Comparison of ENCODE assay signal across 20 mouse cellular contexts in the genomic region with DNA sequence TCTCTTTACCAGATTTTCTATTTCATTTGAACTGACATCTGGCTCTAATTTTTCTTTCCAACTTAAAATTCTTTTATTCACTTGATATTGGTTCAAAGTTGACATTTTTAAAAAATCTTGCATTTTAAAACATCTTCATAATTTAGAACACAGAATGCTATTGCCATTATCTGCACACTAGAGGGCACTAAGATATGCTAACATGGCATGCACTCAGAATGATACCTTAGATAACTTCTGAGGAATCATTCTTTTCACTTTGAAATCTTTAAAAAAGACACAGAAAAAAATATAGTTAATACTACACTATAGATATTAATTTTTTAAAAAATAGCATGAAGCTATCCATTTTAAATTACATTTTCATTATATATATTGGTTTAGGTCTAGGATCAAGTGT.
DNase-seq lines count a peak whose midpoint lies in the region; ATAC-seq and TF ChIP-seq lines count a peak whose summit lies in the region.
"Had no signal": no experiment of that assay in that cellular context is flagged by ENCODE, and none has a peak within 500 bp of the region (broad histone marks: within the 10 kb centered on the region; RNA-seq: fewer than 3 reads in every experiment).

No protein-coding gene starts in this region.

- H3K9ac ChIP-seq in heart, postnatal 0 days (replicated peaks; ENCODE audit: low read depth, low read length), result no peak overlapping the region
- H3K9ac ChIP-seq in lung, embryonic 14.5 days, result no peak overlapping the region
- no peak overlapping the region for H3K9ac ChIP-seq in MEL (ENCODE audit: control insufficient read depth, low read depth, low read length, poor library complexity, severe bottlenecking)

- H3K36me3 ChIP-seq in heart, postnatal 0 days (replicated peaks; ENCODE audit: control insufficient read depth, insufficient read depth, low read length), result no peaks in the 10 kb centered on the region
- H3K36me3 ChIP-seq in lung, embryonic 14.5 days (ENCODE audit: insufficient read depth), result no peaks in the 10 kb centered on the region
- no peaks in the 10 kb centered on the region for H3K36me3 ChIP-seq in MEL (ENCODE audit: control insufficient read depth in 1 of 2, insufficient read depth in 2 of 2, low read length in 2 of 2)

- peak; percentile 30; the same call in 1 of the 2 replicates for TF ChIP-seq CTCF in heart, postnatal 0 days (IDR thresholded peaks at IDR 0.05; ENCODE audit: low read depth)
- TF ChIP-seq CTCF in lung, embryonic 14.5 days (IDR thresholded peaks at IDR 0.05; ENCODE audit: low read depth), result peak; percentile 59
- TF ChIP-seq CTCF in MEL (IDR thresholded peaks at IDR 0.05 in 2 of 3, conservative IDR thresholded peaks at IDR 0.05 in 1 of 3; ENCODE audit: control insufficient read depth in 1 of 3, insufficient read depth in 1 of 3, low read depth in 2 of 3, low read length in 3 of 3, poor library complexity in 1 of 3, severe bottlenecking in 1 of 3), result peak in 1 of 3 experiments; percentile 46; a peak in 2 of 6 replicates

- no peaks in the 10 kb centered on the region for H3K27me3 ChIP-seq in heart, postnatal 0 days (ENCODE audit: control insufficient read depth, insufficient read depth, low read length)
- no peaks in the 10 kb centered on the region for H3K27me3 ChIP-seq in lung, embryonic 14.5 days (ENCODE audit: insufficient read depth, low read length)
- H3K27me3 ChIP-seq in MEL (ENCODE audit: control insufficient read depth in 1 of 2, insufficient read depth in 2 of 2, low read length in 2 of 2), result no peaks in the 10 kb centered on the region

- no peak overlapping the region for H3K4me2 ChIP-seq in heart, postnatal 0 days (ENCODE audit: low read depth, low read length)
- no peak overlapping the region for H3K4me2 ChIP-seq in lung, embryonic 14.5 days
- H3K4me2 ChIP-seq: liver, embryonic 11.5 days had no signal

- ATAC-seq in heart, postnatal 0 days (ENCODE audit: insufficient read depth, low read depth), result no peak
- no peak for ATAC-seq in lung, embryonic 14.5 days (ENCODE audit: insufficient read depth)
- ATAC-seq: hindbrain, embryonic 16.5 days; midbrain, embryonic 16.5 days had no signal

- TF ChIP-seq EP300 in heart, postnatal 0 days (IDR thresholded peaks at IDR 0.05; ENCODE audit: low read depth), result no peak
- TF ChIP-seq EP300 in MEL (IDR thresholded peaks at IDR 0.05; ENCODE audit: low read depth in 1 of 2, low read length in 2 of 2), result no peak

- H3K27ac ChIP-seq in heart, postnatal 0 days (ENCODE audit: low read depth), result no peak overlapping the region
- no peak overlapping the region for H3K27ac ChIP-seq in lung, embryonic 14.5 days (ENCODE audit: low read depth)
- no peak overlapping the region for H3K27ac ChIP-seq in MEL (ENCODE audit: control insufficient read depth, low read depth, low read length)

- H3K79me2 ChIP-seq in MEL (ENCODE audit: control insufficient read depth, insufficient read depth, low read length, poor library complexity), result no peaks in the 10 kb centered on the region

- TF ChIP-seq RAD21 in MEL (IDR thresholded peaks at IDR 0.05; ENCODE audit: low read depth, low read length), result peak; percentile 61

- no peaks in the 10 kb centered on the region for H3K9me3 ChIP-seq in heart, postnatal 0 days (replicated peaks; ENCODE audit: control insufficient read depth, low read length)
- no peaks in the 10 kb centered on the region for H3K9me3 ChIP-seq in lung, embryonic 14.5 days (ENCODE audit: low read depth, low read length)
- no peaks in the 10 kb centered on the region for H3K9me3 ChIP-seq in MEL (replicated peaks; ENCODE audit: insufficient read depth, low read length)

- H3K4me1 ChIP-seq in heart, postnatal 0 days (ENCODE audit: control insufficient read depth, insufficient read depth), result no peaks in the 10 kb centered on the region
- no peaks in the 10 kb centered on the region for H3K4me1 ChIP-seq in lung, embryonic 14.5 days (ENCODE audit: insufficient read depth)
- H3K4me1 ChIP-seq in MEL (ENCODE audit: control insufficient read depth in 1 of 2, insufficient read depth in 2 of 2, low read length in 2 of 2), result no peaks in the 10 kb centered on the region

- no peak for DNase-seq in heart, postnatal 0 days (ENCODE audit: low spot score)
- no peak for DNase-seq in heart, adult 18-20 months
- DNase-seq in lung, embryonic 14.5 days, result peak; percentile 54
- DNase-seq in lung, postnatal 4 days, result no peak
- peak; percentile 2 for DNase-seq in MEL (ENCODE audit: low read depth, low spot score)
- peak; percentile 18 for DNase-seq in embryo, embryonic 10.5 days (ENCODE audit: low spot score)
- DNase-seq in right cerebral cortex, postnatal 36 days (ENCODE audit: low spot score in 2 of 2), result no peak
- DNase-seq in adrenal gland, adult 8-10 months, result no peak
- DNase-seq: adrenal gland, postnatal 10 days; cerebellum, adult 8-10 months; gastrocnemius, postnatal 14 days; heart, postnatal 10 days; kidney, adult 2 months; kidney, postnatal 25 days; lung, adult 2 months; thymus, postnatal 4 days had no signal

- no peak overlapping the region for H3K4me3 ChIP-seq in heart, postnatal 0 days (ENCODE audit: low read depth, low read length)
- H3K4me3 ChIP-seq in lung, embryonic 14.5 days (ENCODE audit: low read depth, low read length), result no peak overlapping the region
- no peak overlapping the region for H3K4me3 ChIP-seq in MEL (ENCODE audit: control insufficient read depth in 1 of 2, insufficient read depth in 1 of 2, low read depth in 2 of 2, low read length in 2 of 2)
- H3K4me3 ChIP-seq: erythroblast, embryonic 14.5 days had no signal

- no peak for TF ChIP-seq POLR2A in MEL (IDR thresholded peaks at IDR 0.05; ENCODE audit: control insufficient read depth in 1 of 2, insufficient read depth in 1 of 2, low read depth in 1 of 2, low read length in 2 of 2, poor library complexity in 1 of 2)

TF ChIP-seq in MEL, 35 proteins besides CTCF, POLR2A, EP300 and RAD21:
- TF ChIP-seq SMC3 (IDR thresholded peaks at IDR 0.05; ENCODE audit: low read depth, low read length) (peak; percentile 53), MAZ (IDR thresholded peaks at IDR 0.05; ENCODE audit: low read depth, low read length) (no peak), CHD2 (IDR thresholded peaks at IDR 0.05; ENCODE audit: low read length) (no peak)

Comparison
In these comparisons a context has a peak if more than half of its experiments do, and no peak if none do; other contexts are left out.
1. DNase-seq: peak in lung, embryonic 14.5 days (single experiment), MEL (single experiment) and embryo, embryonic 10.5 days (single experiment); none in heart, postnatal 0 days (single experiment), heart, adult 18-20 months (0 of 2), lung, postnatal 4 days (0 of 2), right cerebral cortex, postnatal 36 days (0 of 2) and adrenal gland, adult 8-10 months (single experiment).